Mouse (Mus musculus): ENCODE results near the gene Bbs9. TPM values are rescaled to one million over a fixed set of nuclear protein-coding genes. Genes with fewer than 3 reads are reported as not detected.

Bbs9 gene
- polyA plus RNA-seq, 1 experiment, result 17.9 TPM

GRCm38 (mm10) chr9:22433221-22433620, 42.3 kb upstream of the Bbs9 start:
- H3K27me3 ChIP-seq (ENCODE audit: control insufficient read depth, insufficient read depth, low read length, poor library complexity, severe bottlenecking), result no peaks in the 10 kb centered on the region
- H3K4me1 ChIP-seq (ENCODE audit: control insufficient read depth, insufficient read depth, low read length), result no peaks in the 10 kb centered on the region
- H3K36me3 ChIP-seq (ENCODE audit: control insufficient read depth, insufficient read depth, low read length, poor library complexity, severe bottlenecking), result no peaks in the 10 kb centered on the region
- TF ChIP-seq CTCF (IDR thresholded peaks at IDR 0.05; ENCODE audit: low read depth, low read length) (no peak), POLR2A (IDR thresholded peaks at IDR 0.05; ENCODE audit: insufficient read depth, low read length) (no peak), EP300 (IDR thresholded peaks at IDR 0.05; ENCODE audit: insufficient read depth, low read depth, low read length) (no peak)
- H3K4me3 ChIP-seq (ENCODE audit: low read depth, low read length), result no peak overlapping the region
- H3K27ac ChIP-seq (ENCODE audit: insufficient read depth, low read length), result no peak overlapping the region
- no peak overlapping the region for H3K9ac ChIP-seq (ENCODE audit: low read depth, poor library complexity, severe bottlenecking)
- no peaks in the 10 kb centered on the region for H3K9me3 ChIP-seq (replicated peaks; ENCODE audit: control insufficient read depth, insufficient read depth, low read length, poor library complexity, severe bottlenecking)

GRCm38 (mm10) chr9:22434101-22434500, 41.4 kb upstream of the Bbs9 start:
- Histone ChIP-seq H3K27me3 (ENCODE audit: control insufficient read depth, insufficient read depth, low read length, poor library complexity, severe bottlenecking) (no peaks in the 10 kb centered on the region), H3K4me3 (ENCODE audit: low read depth, low read length) (no peak overlapping the region), H3K9me3 (replicated peaks; ENCODE audit: control insufficient read depth, insufficient read depth, low read length, poor library complexity, severe bottlenecking) (no peaks in the 10 kb centered on the region), H3K4me1 (ENCODE audit: control insufficient read depth, insufficient read depth, low read length) (no peaks in the 10 kb centered on the region), H3K36me3 (ENCODE audit: control insufficient read depth, insufficient read depth, low read length, poor library complexity, severe bottlenecking) (no peaks in the 10 kb centered on the region), H3K27ac (ENCODE audit: insufficient read depth, low read length) (no peak overlapping the region), H3K9ac (ENCODE audit: low read depth, poor library complexity, severe bottlenecking) (no peak overlapping the region)
- no peak for TF ChIP-seq POLR2A (IDR thresholded peaks at IDR 0.05; ENCODE audit: insufficient read depth, low read length)
- no peak for TF ChIP-seq CTCF (IDR thresholded peaks at IDR 0.05; ENCODE audit: low read depth, low read length)
- TF ChIP-seq EP300 (IDR thresholded peaks at IDR 0.05; ENCODE audit: insufficient read depth, low read depth, low read length), result no peak

- Histone ChIP-seq H3K4me3 (ENCODE audit: low read depth, low read length) (no peak overlapping the region), H3K9me3 (replicated peaks; ENCODE audit: control insufficient read depth, insufficient read depth, low read length, poor library complexity, severe bottlenecking) (no peaks in the 10 kb centered on the region), H3K27ac (ENCODE audit: insufficient read depth, low read length) (no peak overlapping the region), H3K4me1 (ENCODE audit: control insufficient read depth, insufficient read depth, low read length) (no peaks in the 10 kb centered on the region), H3K36me3 (ENCODE audit: control insufficient read depth, insufficient read depth, low read length, poor library complexity, severe bottlenecking) (no peaks in the 10 kb centered on the region), H3K27me3 (ENCODE audit: control insufficient read depth, insufficient read depth, low read length, poor library complexity, severe bottlenecking) (no peaks in the 10 kb centered on the region), H3K9ac (ENCODE audit: low read depth, poor library complexity, severe bottlenecking) (no peak overlapping the region)
- TF ChIP-seq POLR2A (IDR thresholded peaks at IDR 0.05; ENCODE audit: insufficient read depth, low read length) (no peak), CTCF (IDR thresholded peaks at IDR 0.05; ENCODE audit: low read depth, low read length) (no peak), EP300 (IDR thresholded peaks at IDR 0.05; ENCODE audit: insufficient read depth, low read depth, low read length) (no peak)
These were observed 36.7 kb upstream of the Bbs9 start for GRCm38 (mm10) chr9:22438826-22439225.

GRCm38 (mm10) chr9:22443157-22443556, 32.4 kb upstream of the Bbs9 start:
- TF ChIP-seq CTCF (IDR thresholded peaks at IDR 0.05; ENCODE audit: low read depth, low read length) (no peak), EP300 (IDR thresholded peaks at IDR 0.05; ENCODE audit: insufficient read depth, low read depth, low read length) (no peak), POLR2A (IDR thresholded peaks at IDR 0.05; ENCODE audit: insufficient read depth, low read length) (no peak)

GRCm38 (mm10) chr9:22445123-22445522, 30.4 kb upstream of the Bbs9 start:
- Histone ChIP-seq H3K9me3 (replicated peaks; ENCODE audit: control insufficient read depth, insufficient read depth, low read length, poor library complexity, severe bottlenecking) (no peaks in the 10 kb centered on the region), H3K9ac (ENCODE audit: low read depth, poor library complexity, severe bottlenecking) (no peak overlapping the region), H3K4me3 (ENCODE audit: low read depth, low read length) (no peak overlapping the region), H3K36me3 (ENCODE audit: control insufficient read depth, insufficient read depth, low read length, poor library complexity, severe bottlenecking) (0 out of 2 replicates have a peak, but pooled peaks cover 4% of the 10 kb centered on the region), H3K27me3 (ENCODE audit: control insufficient read depth, insufficient read depth, low read length, poor library complexity, severe bottlenecking) (no peaks in the 10 kb centered on the region), H3K4me1 (ENCODE audit: control insufficient read depth, insufficient read depth, low read length) (no peaks in the 10 kb centered on the region), H3K27ac (ENCODE audit: insufficient read depth, low read length) (no peak overlapping the region)
- TF ChIP-seq EP300 (IDR thresholded peaks at IDR 0.05; ENCODE audit: insufficient read depth, low read depth, low read length) (no peak), CTCF (IDR thresholded peaks at IDR 0.05; ENCODE audit: low read depth, low read length) (no peak), POLR2A (IDR thresholded peaks at IDR 0.05; ENCODE audit: insufficient read depth, low read length) (no peak)

More at GRCm38 (mm10) chr9:22443157-22443556, 32.4 kb upstream of the Bbs9 start:
- H3K27me3 ChIP-seq (ENCODE audit: control insufficient read depth, insufficient read depth, low read length, poor library complexity, severe bottlenecking), result no peaks in the 10 kb centered on the region
- H3K4me3 ChIP-seq (ENCODE audit: low read depth, low read length), result no peak overlapping the region
- H3K9ac ChIP-seq (ENCODE audit: low read depth, poor library complexity, severe bottlenecking), result no peak overlapping the region
- no peak overlapping the region for H3K27ac ChIP-seq (ENCODE audit: insufficient read depth, low read length)
- H3K4me1 ChIP-seq (ENCODE audit: control insufficient read depth, insufficient read depth, low read length), result no peaks in the 10 kb centered on the region
- no peaks in the 10 kb centered on the region for H3K9me3 ChIP-seq (replicated peaks; ENCODE audit: control insufficient read depth, insufficient read depth, low read length, poor library complexity, severe bottlenecking)
- H3K36me3 ChIP-seq (ENCODE audit: control insufficient read depth, insufficient read depth, low read length, poor library complexity, severe bottlenecking), result 0 out of 2 replicates have a peak, but pooled peaks cover 4% of the 10 kb centered on the region

GRCm38 (mm10) chr9:22447213-22447612, 28.3 kb upstream of the Bbs9 start:
- Histone ChIP-seq H3K27me3 (ENCODE audit: control insufficient read depth, insufficient read depth, low read length, poor library complexity, severe bottlenecking) (no peaks in the 10 kb centered on the region), H3K4me3 (ENCODE audit: low read depth, low read length) (no peak overlapping the region), H3K27ac (ENCODE audit: insufficient read depth, low read length) (no peak overlapping the region), H3K9ac (ENCODE audit: low read depth, poor library complexity, severe bottlenecking) (no peak overlapping the region), H3K4me1 (ENCODE audit: control insufficient read depth, insufficient read depth, low read length) (no peaks in the 10 kb centered on the region), H3K9me3 (replicated peaks; ENCODE audit: control insufficient read depth, insufficient read depth, low read length, poor library complexity, severe bottlenecking) (no peaks in the 10 kb centered on the region), H3K36me3 (ENCODE audit: control insufficient read depth, insufficient read depth, low read length, poor library complexity, severe bottlenecking) (0 out of 2 replicates have a peak, but pooled peaks cover 10% of the 10 kb centered on the region)
- TF ChIP-seq EP300 (IDR thresholded peaks at IDR 0.05; ENCODE audit: insufficient read depth, low read depth, low read length), result no peak
- TF ChIP-seq CTCF (IDR thresholded peaks at IDR 0.05; ENCODE audit: low read depth, low read length), result no peak
- no peak for TF ChIP-seq POLR2A (IDR thresholded peaks at IDR 0.05; ENCODE audit: insufficient read depth, low read length)

Measured in ES-Bruce4 (cell line).